Mouse (Mus musculus) lung, postnatal 0 days (tissue): Measurements from ENCODE around the gene Pycr1.

Source experiments
- CTCF ChIP-seq: IDR thresholded peaks from 2 replicates; pipeline ENCODE4 v1.5.1; 2016; ENCODE audit warnings: antibody characterized with exemption, mild to moderate bottlenecking
- EP300 ChIP-seq: IDR thresholded peaks from 2 replicates; pipeline ENCODE4 v1.6.1; 2016; ENCODE audit warnings: antibody characterized with exemption, mild to moderate bottlenecking, control low read depth

DNA sequence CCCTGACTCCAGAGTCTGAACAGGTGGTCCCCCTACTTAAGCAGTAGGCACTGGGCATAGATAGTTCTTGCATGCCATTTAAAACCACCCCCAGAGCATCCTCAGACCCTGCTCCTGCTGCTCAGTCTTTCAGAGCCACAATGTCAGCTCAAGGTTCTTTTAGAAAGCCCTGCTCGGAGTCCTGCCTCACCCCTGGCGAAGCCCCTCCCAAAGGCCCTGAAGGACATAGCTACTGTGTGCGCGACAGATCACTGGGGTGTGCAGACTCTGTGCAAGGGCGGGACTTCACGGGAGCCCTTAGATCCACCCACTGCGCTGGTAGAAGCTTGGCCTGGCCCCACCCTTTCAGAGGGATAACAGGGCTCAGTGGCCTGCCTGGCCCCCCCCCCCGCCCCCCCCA lies 34.3 kb downstream of the Pycr1 start:
- no peak for TF ChIP-seq CTCF
- no peak for TF ChIP-seq EP300
